Mouse (Mus musculus): Measurements from ENCODE around the gene Pgrmc2. TPM values are rescaled to one million over a fixed set of nuclear protein-coding genes. Genes with fewer than 3 reads are reported as not detected.

Pgrmc2 gene
- polyA plus RNA-seq, 1 experiment from 2014 or later = 38.8 TPM

- no peaks in the 10 kb centered on the region for H3K9me3 ChIP-seq
- WGBS = 88% methylated on average over 2 of the region's 2 CpGs
- H3K4me2 ChIP-seq (replicated peaks) = no peak overlapping the region
Measured at GRCm38 (mm10) chr3:41062758-41063157, 20.1 kb downstream of the Pgrmc2 start.

DNA sequence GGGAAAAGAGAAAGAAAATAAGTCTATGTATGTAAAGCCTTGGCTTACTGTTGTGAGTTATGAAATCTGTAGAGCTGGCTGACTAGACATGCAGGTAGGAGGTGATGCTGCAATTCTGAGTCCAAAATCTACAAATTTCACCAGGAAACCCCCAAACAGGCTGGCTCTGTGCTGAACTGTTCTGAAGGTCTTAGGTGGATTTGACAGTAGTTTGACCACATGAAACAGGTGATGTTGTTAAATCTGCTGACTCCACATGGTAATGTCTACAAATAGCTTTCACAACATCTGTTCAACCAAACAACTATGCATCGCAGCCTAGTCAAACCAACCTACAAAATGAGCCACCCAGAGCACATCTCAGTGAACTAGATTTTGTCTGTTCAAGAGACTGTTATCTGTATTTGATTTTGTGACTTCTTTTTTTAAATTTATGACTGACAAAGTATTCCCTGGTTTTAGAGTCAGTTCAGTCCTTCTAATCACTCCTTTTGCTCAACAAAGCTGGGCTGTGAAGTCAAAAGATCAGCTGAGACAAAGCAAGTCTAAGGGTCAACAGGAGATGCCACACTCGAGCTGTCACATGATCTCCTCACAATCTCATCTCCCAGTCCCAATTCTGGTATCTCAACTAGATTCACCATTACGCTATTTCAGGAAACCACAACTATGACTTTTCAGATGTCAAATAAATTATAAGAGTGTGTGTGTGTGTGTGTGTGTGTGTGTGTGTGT, 20.8 kb downstream of the Pgrmc2 start:
- Histone ChIP-seq H3K36me3 (peaks cover 22% of the 10 kb centered on the region), H3K4me3 (no peak overlapping the region), H3K9ac (replicated peaks) (no peak overlapping the region), H3K27me3 (no peaks in the 10 kb centered on the region), H3K4me1 (no peaks in the 10 kb centered on the region), H3K4me2 (replicated peaks) (no peak overlapping the region), H3K9me3 (no peaks in the 10 kb centered on the region), H3K27ac (replicated peaks) (no peak overlapping the region)
- no peak for ATAC-seq (ENCODE audit: low FRiP score, low read depth)
- 90% methylated on average over 3 of the region's 3 CpGs for WGBS

More at GRCm38 (mm10) chr3:41062758-41063157, 20.1 kb downstream of the Pgrmc2 start:
- Histone ChIP-seq H3K4me3 (no peak overlapping the region), H3K27me3 (no peaks in the 10 kb centered on the region), H3K27ac (replicated peaks) (no peak overlapping the region), H3K9ac (replicated peaks) (no peak overlapping the region), H3K36me3 (peaks cover 29% of the 10 kb centered on the region), H3K4me1 (no peaks in the 10 kb centered on the region)
- ATAC-seq (ENCODE audit: low FRiP score, low read depth) = no peak

- H3K27me3 ChIP-seq = no peaks in the 10 kb centered on the region
- ATAC-seq (ENCODE audit: low FRiP score, low read depth) = no peak
- no peaks in the 10 kb centered on the region for H3K9me3 ChIP-seq
- peaks cover 4% of the 10 kb centered on the region for H3K36me3 ChIP-seq
- H3K4me2 ChIP-seq (replicated peaks) = no peak overlapping the region
- H3K4me1 ChIP-seq = no peaks in the 10 kb centered on the region
- no peak overlapping the region for H3K9ac ChIP-seq (replicated peaks)
- H3K4me3 ChIP-seq = no peak overlapping the region
- WGBS = 80% methylated on average over 3 of the region's 3 CpGs
- no peak overlapping the region for H3K27ac ChIP-seq (replicated peaks)
Measured at GRCm38 (mm10) chr3:41059249-41059648, 23.6 kb downstream of the Pgrmc2 start.

- Histone ChIP-seq H3K4me2 (replicated peaks) (no peak overlapping the region), H3K27me3 (no peaks in the 10 kb centered on the region), H3K9me3 (no peaks in the 10 kb centered on the region), H3K27ac (replicated peaks) (no peak overlapping the region), H3K36me3 (peaks cover under 1% of the 10 kb centered on the region), H3K4me3 (no peak overlapping the region), H3K4me1 (no peaks in the 10 kb centered on the region), H3K9ac (replicated peaks) (no peak overlapping the region)
- no peak for ATAC-seq (ENCODE audit: low FRiP score, low read depth)
- 83% methylated on average over 2 of the region's 2 CpGs for WGBS
Measured at GRCm38 (mm10) chr3:41058395-41058794, 24.5 kb downstream of the Pgrmc2 start.

DNA sequence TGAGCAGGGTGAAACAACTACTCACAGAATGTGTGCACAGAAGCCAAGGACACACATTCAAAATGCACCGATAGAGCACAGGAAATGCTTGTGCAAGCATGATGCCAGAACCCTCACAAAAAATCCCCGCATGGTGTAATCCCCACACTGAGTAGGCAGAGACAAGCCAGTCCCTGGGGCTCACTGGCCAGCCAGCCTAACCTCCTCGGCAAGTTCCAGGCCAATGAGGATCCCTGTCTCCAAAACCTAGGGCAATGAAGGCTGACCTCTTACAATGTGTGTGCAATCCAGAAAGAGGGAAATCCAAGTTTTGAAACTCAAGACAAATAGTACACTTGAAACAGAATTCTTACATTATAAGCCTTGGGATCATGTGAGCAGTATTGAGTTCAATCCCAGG, 29.5 kb downstream of the Pgrmc2 start:
- Histone ChIP-seq H3K4me3 (no peak overlapping the region), H3K27me3 (no peaks in the 10 kb centered on the region), H3K4me2 (replicated peaks) (no peak overlapping the region), H3K9ac (replicated peaks) (no peak overlapping the region), H3K27ac (replicated peaks) (no peak overlapping the region), H3K4me1 (no peaks in the 10 kb centered on the region), H3K9me3 (no peaks in the 10 kb centered on the region), H3K36me3 (no peaks in the 10 kb centered on the region)
- 93% methylated on average over 3 of the region's 3 CpGs for WGBS
- ATAC-seq (ENCODE audit: low FRiP score, low read depth) = no peak

GRCm38 (mm10) chr3:41047838-41048237, 35.0 kb downstream of the Pgrmc2 start:
- Histone ChIP-seq H3K9me3 (no peaks in the 10 kb centered on the region), H3K9ac (replicated peaks) (no peak overlapping the region), H3K36me3 (no peaks in the 10 kb centered on the region), H3K27ac (replicated peaks) (no peak overlapping the region), H3K27me3 (no peaks in the 10 kb centered on the region), H3K4me1 (no peaks in the 10 kb centered on the region), H3K4me3 (no peak overlapping the region), H3K4me2 (replicated peaks) (no peak overlapping the region)
- 80% methylated on average over 6 of the region's 6 CpGs for WGBS
- ATAC-seq (ENCODE audit: low FRiP score, low read depth) = no peak

DNA sequence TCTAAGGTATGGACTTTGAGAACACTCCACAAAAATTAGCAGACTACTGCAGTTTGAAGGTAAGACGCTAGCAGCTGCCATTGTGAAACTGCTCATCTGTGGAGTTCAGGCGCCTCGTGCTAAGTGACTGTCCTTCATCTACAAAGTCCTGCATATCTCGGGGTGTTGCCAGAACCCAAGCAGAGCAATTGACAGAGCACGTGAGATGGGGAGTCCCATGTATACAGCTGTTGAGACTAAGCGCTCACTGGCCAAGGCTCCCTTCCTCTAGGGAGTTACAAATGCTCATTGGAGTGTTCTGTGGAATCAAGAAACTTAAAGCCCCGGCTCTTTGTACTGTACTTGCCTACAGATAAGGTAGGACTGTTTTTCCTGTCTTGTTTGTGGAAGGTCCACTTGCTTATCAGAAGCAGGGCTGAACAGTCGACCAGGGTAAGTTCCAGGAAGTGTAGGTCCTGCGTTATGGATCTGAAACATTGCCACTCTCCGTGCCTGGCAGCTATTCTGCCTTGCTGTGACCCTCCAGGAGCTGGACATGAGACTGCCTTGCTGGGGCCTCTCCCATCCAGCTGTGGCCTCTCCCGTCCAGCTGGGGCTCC, 39.0 kb downstream of the Pgrmc2 start:
- H3K4me2 ChIP-seq (replicated peaks) = no peak overlapping the region
- no peak overlapping the region for H3K9ac ChIP-seq (replicated peaks)
- WGBS = 78% methylated on average over 11 of the region's 11 CpGs
- no peaks in the 10 kb centered on the region for H3K27me3 ChIP-seq
- H3K4me1 ChIP-seq = no peaks in the 10 kb centered on the region
- no peaks in the 10 kb centered on the region for H3K36me3 ChIP-seq
- no peaks in the 10 kb centered on the region for H3K9me3 ChIP-seq
- no peak for ATAC-seq (ENCODE audit: low FRiP score, low read depth)
- no peak overlapping the region for H3K4me3 ChIP-seq
- no peak overlapping the region for H3K27ac ChIP-seq (replicated peaks)

DNA sequence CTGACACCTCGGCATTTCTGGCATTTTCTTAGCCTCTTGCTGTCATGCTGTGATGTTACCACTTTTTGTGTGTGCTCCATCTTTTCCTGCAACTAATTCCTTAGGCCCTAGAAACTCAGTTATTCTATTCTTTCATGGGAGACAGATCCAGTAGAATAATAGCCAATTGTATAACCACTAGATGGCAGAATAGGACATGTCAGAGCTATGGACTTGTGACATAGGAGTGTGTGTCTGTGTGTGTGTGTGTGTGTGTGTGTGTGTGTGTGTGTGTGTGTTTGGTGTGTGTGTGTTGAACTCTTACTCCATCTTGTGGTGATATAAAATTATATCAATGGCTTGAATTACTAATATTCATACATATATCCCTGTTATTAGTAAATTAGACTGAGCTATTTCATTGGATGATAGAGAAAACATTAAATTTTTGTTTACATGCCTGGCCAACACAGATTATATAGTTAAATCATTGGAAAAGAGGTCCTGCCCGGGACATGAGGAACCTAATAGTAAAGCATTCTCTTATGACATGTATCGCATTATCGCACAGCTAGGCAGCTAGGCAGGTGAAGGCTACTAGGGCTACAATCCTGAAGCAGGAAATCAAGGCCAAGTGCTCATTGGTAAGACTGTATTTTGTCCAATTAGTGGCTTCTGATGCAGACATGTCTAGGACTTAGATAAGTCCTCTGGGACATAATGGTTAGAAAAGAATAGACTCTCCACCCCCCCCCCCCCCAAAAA, 40.5 kb downstream of the Pgrmc2 start:
- Histone ChIP-seq H3K9ac (replicated peaks) (no peak overlapping the region), H3K4me2 (replicated peaks) (no peak overlapping the region), H3K9me3 (no peaks in the 10 kb centered on the region), H3K4me1 (no peaks in the 10 kb centered on the region), H3K27ac (replicated peaks) (no peak overlapping the region), H3K36me3 (no peaks in the 10 kb centered on the region), H3K4me3 (no peak overlapping the region), H3K27me3 (no peaks in the 10 kb centered on the region)
- no peak; the same call in 1 of the 2 replicates for ATAC-seq (ENCODE audit: low FRiP score, low read depth)
- 83% methylated on average over 4 of the region's 4 CpGs for WGBS

- Histone ChIP-seq H3K9me3 (no peaks in the 10 kb centered on the region), H3K27me3 (no peaks in the 10 kb centered on the region), H3K27ac (replicated peaks) (no peak overlapping the region), H3K4me3 (no peak overlapping the region), H3K9ac (replicated peaks) (no peak overlapping the region), H3K4me1 (no peaks in the 10 kb centered on the region), H3K36me3 (no peaks in the 10 kb centered on the region), H3K4me2 (replicated peaks) (no peak overlapping the region)
- WGBS = 76% methylated on average over 5 of the region's 5 CpGs
- ATAC-seq (ENCODE audit: low FRiP score, low read depth) = no peak
Measured at GRCm38 (mm10) chr3:41041241-41041640, 41.6 kb downstream of the Pgrmc2 start.

GRCm38 (mm10) chr3:41038297-41038916, 44.4 kb downstream of the Pgrmc2 start:
- Histone ChIP-seq H3K9ac (replicated peaks) (no peak overlapping the region), H3K4me1 (no peaks in the 10 kb centered on the region), H3K4me2 (replicated peaks) (no peak overlapping the region), H3K27me3 (no peaks in the 10 kb centered on the region), H3K27ac (replicated peaks) (no peak overlapping the region), H3K36me3 (no peaks in the 10 kb centered on the region), H3K4me3 (no peak overlapping the region), H3K9me3 (no peaks in the 10 kb centered on the region)
- ATAC-seq (ENCODE audit: low FRiP score, low read depth) = no peak
- WGBS = 65% methylated on average over 5 of the region's 5 CpGs

DNA sequence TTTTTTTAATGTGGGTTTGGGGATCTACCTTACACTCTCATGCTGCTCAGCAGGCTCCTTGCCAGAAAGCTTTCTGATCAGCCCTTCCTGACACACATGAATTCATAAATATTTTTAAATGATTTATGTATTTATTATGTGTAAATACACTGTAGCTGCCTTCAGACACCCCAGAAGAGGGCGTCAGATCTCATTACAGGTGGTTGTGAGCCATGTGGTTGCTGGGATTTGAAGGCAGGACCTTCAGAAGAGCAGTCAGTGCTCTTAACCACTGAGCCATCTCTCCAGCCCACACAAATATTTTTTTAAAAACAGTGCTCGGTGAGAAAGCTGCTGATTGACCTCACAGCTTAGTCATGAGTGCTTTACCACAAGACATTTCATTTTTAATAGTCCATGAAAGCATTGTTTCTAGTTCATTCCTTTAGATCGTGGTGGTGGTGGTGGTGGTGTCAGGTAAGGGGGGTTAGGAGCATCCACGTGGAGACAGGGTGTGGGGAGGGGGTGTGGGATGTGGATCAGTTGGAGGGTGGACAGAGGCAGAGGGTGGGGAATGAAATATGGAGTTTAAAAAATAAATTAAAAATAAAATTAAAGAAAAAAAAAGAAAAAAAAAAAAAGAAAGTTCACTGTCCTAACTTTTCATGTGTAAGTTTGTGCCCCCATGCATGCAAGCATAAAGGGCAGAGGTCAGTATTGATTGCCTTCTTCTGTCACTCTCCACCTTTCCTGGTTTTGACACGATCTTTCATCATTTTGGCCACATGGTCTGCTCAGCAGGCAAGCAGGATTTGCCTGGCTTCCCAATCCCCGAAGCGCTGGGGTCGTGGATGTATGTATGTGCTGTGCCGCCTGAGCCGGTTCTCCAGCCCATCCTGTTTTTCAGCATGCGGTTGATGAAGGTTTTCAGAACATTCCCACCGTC, 51.3 kb downstream of the Pgrmc2 start:
- ATAC-seq (ENCODE audit: low FRiP score, low read depth) = no peak
- Histone ChIP-seq H3K4me3 (no peak overlapping the region), H3K4me1 (no peaks in the 10 kb centered on the region), H3K36me3 (no peaks in the 10 kb centered on the region), H3K9me3 (no peaks in the 10 kb centered on the region), H3K4me2 (replicated peaks) (no peak overlapping the region), H3K27ac (replicated peaks) (no peak overlapping the region), H3K9ac (replicated peaks) (no peak overlapping the region), H3K27me3 (no peaks in the 10 kb centered on the region)
- 82% methylated on average over 12 of the region's 12 CpGs for WGBS
